Mouse (Mus musculus) hindbrain, embryonic 14.5 days (tissue): Measurements from ENCODE around the gene Nr2f6. TPM values are rescaled to one million over a fixed set of nuclear protein-coding genes. Genes with fewer than 3 reads are reported as not detected.
"Not testable (repeated sequence)": the region's sequence is repeated elsewhere in the genome, so short reads cannot be mapped to it uniquely, and the experiment has no call there.

ENCODE experiments used
- ATAC-seq: fragments of 200-750 bp; cut with Nextera tagmentation; 2 replicates; pipeline ENCODE4 v1.8.0; 2017; ENCODE audit warnings: moderate number of reproducible peaks, mild to moderate bottlenecking, moderate TSS enrichment, moderate library complexity; ENCODE audit not compliant: low FRiP score
- DNase-seq: peaks from one replicate; pipeline ENCODE4 v3.0.0-alpha.2; 2015; ENCODE audit warnings: low spot score
- H3K27ac ChIP-seq: fragments of 300-500 bp; sonication (generic); 2 replicates; pipeline ENCODE4 v1.5.1; 2014; ENCODE audit warnings: mild to moderate bottlenecking, moderate library complexity
- H3K27me3 ChIP-seq: fragments of 300-500 bp; sonication (generic); 2 replicates; pipeline ENCODE4 v1.6.1; 2014; ENCODE audit warnings: mild to moderate bottlenecking, low read length, mixed read lengths; ENCODE audit not compliant: control insufficient read depth, insufficient read depth
- H3K36me3 ChIP-seq: fragments of 300-500 bp; sonication (generic); replicated peaks from 2 replicates; pipeline ENCODE4 v1.6.1; 2014; ENCODE audit not compliant: control insufficient read depth, insufficient read depth
- H3K4me1 ChIP-seq: fragments of 300-500 bp; sonication (generic); replicated peaks from 2 replicates; pipeline ENCODE4 v1.6.1; 2014; ENCODE audit warnings: antibody characterized with exemption, low read length, mixed read lengths; ENCODE audit not compliant: control insufficient read depth, insufficient read depth
- H3K4me2 ChIP-seq: fragments of 300-500 bp; sonication (generic); replicated peaks from 2 replicates; pipeline ENCODE4 v1.6.1; 2014; ENCODE audit warnings: mild to moderate bottlenecking, moderate library complexity
- H3K4me3 ChIP-seq: fragments of 300-500 bp; sonication (generic); replicated peaks from 2 replicates; pipeline ENCODE4 v1.5.1; 2014; ENCODE audit warnings: mild to moderate bottlenecking, low read length
- H3K9ac ChIP-seq: fragments of 300-500 bp; sonication (generic); 2 replicates; pipeline ENCODE4 v1.6.1; 2014
- H3K9me3 ChIP-seq: fragments of 300-500 bp; sonication (generic); 2 replicates; pipeline ENCODE4 v1.6.1; 2016; ENCODE audit warnings: low read length; ENCODE audit not compliant: control insufficient read depth
- WGBS: fragments of 180-500 bp; shearing (Covaris S2); extraction: QIAGEN DNeasy Blood & Tissue Kit; methylation state at CpG from one replicate; pipeline ENCODE4 v1.1.7; 2014; 5-methylcytosine and 5-hydroxymethylcytosine counted together
- polyA plus RNA-seq: library from polyadenylated mRNA; unstranded; fragments of >200 nt; fragmentation: Nextera tagmentation; extraction: Ambion mirVana; gene quantifications from 2 replicates; pipeline ENCODE4 v1.2.1, GENCODE M21; 2014

The Nr2f6 gene
- polyA plus RNA-seq, 1 experiment from 2014 or later, result 35.9 TPM

- Histone ChIP-seq H3K4me3 (no peak overlapping the region), H3K9ac (no peak overlapping the region), H3K27ac (no peak overlapping the region), H3K9me3 (no peaks in the 10 kb centered on the region), H3K4me1 (no peaks in the 10 kb centered on the region), H3K27me3 (no peaks in the 10 kb centered on the region), H3K36me3 (peaks cover 98% of the 10 kb centered on the region), H3K4me2 (no peak overlapping the region)
- ATAC-seq, result no peak
- no peak for DNase-seq
- WGBS, result 67% methylated on average over 3 of the region's 3 CpGs
These were observed 30.6 kb downstream of the Nr2f6 start for GRCm38 (mm10) chr8:71351117-71351516.

- WGBS, result 80% methylated on average over 1 of the region's 1 CpGs
- no peak for ATAC-seq
- no peak overlapping the region for H3K9ac ChIP-seq
- H3K36me3 ChIP-seq, result peaks cover 88% of the 10 kb centered on the region
- H3K27ac ChIP-seq, result no peak overlapping the region
- H3K9me3 ChIP-seq, result no peaks in the 10 kb centered on the region
- H3K4me3 ChIP-seq, result no peak overlapping the region
- no peak overlapping the region for H3K4me2 ChIP-seq
- no peak for DNase-seq
- no peaks in the 10 kb centered on the region for H3K27me3 ChIP-seq
- no peaks in the 10 kb centered on the region for H3K4me1 ChIP-seq
These were observed 35.2 kb downstream of the Nr2f6 start for GRCm38 (mm10) chr8:71346581-71346980.

GRCm38 (mm10) chr8:71340625-71341024 lies 41.1 kb downstream of the Nr2f6 start:
- ATAC-seq, result no peak
- H3K9me3 ChIP-seq, result no peaks in the 10 kb centered on the region

GRCm38 (mm10) chr8:71337834-71338233 lies 43.9 kb downstream of the Nr2f6 start:
- WGBS, result 93% methylated on average over 6 of the region's 6 CpGs
- H3K27me3 ChIP-seq, H3K27ac ChIP-seq, ATAC-seq, DNase-seq, H3K9me3 ChIP-seq, H3K4me3 ChIP-seq, H3K4me2 ChIP-seq, H3K9ac ChIP-seq, H3K4me1 ChIP-seq: not testable (repeated sequence)
- peaks cover 61% of the 10 kb centered on the region for H3K36me3 ChIP-seq

More at GRCm38 (mm10) chr8:71340625-71341024, 41.1 kb downstream of the Nr2f6 start:
- Histone ChIP-seq H3K27ac (no peak overlapping the region), H3K9ac (no peak overlapping the region), H3K36me3 (peaks cover 70% of the 10 kb centered on the region), H3K4me1 (no peaks in the 10 kb centered on the region), H3K27me3 (no peaks in the 10 kb centered on the region), H3K4me3 (no peak overlapping the region), H3K4me2 (no peak overlapping the region)
- no peak for DNase-seq
- 79% methylated on average over 5 of the region's 5 CpGs for WGBS

- Histone ChIP-seq H3K27ac (no peak overlapping the region), H3K4me2 (no peak overlapping the region), H3K36me3 (peaks cover 81% of the 10 kb centered on the region), H3K9ac (no peak overlapping the region), H3K9me3 (no peaks in the 10 kb centered on the region), H3K4me1 (no peaks in the 10 kb centered on the region), H3K27me3 (no peaks in the 10 kb centered on the region), H3K4me3 (no peak overlapping the region)
- 95% methylated on average over 1 of the region's 1 CpGs for WGBS
- DNase-seq, result no peak
- no peak for ATAC-seq
These were observed 56.9 kb downstream of the Nr2f6 start for GRCm38 (mm10) chr8:71324848-71325247.

Other genes starting within 250 kb of the Nr2f6 start
- 15.7 and 16.9 TPM in 2 replicates for gene Myo9b, start 109.2 kb downstream of the Nr2f6 start, polyA plus RNA-seq
- 55.6 and 58.8 TPM in 2 replicates for gene Haus8, start 109.0 kb downstream of the Nr2f6 start, polyA plus RNA-seq
- gene Use1, start 15.1 kb downstream of the Nr2f6 start, polyA plus RNA-seq, result 112 and 126 TPM in 2 replicates
- gene Ocel1, start 10.7 kb downstream of the Nr2f6 start, polyA plus RNA-seq, result 4.8 and 5.0 TPM in 2 replicates
- 4.7 and 6.0 TPM in 2 replicates for gene Ushbp1, start 13.8 kb upstream of the Nr2f6 start, polyA plus RNA-seq
- 88.2 and 89.7 TPM in 2 replicates for gene Babam1, start 14.9 kb upstream of the Nr2f6 start, polyA plus RNA-seq
- gene Ankle1, start 24.1 kb upstream of the Nr2f6 start, polyA plus RNA-seq, result 3.8 and 4.7 TPM in 2 replicates
- 125 and 126 TPM in 2 replicates for gene Abhd8, start 81.7 kb upstream of the Nr2f6 start, polyA plus RNA-seq
- gene Mrpl34, start 83.0 kb upstream of the Nr2f6 start, polyA plus RNA-seq, result 158 and 195 TPM in 2 replicates
- 218 and 236 TPM in 2 replicates for gene Dda1, start 87.2 kb upstream of the Nr2f6 start, polyA plus RNA-seq
- 8.5 and 10.6 TPM in 2 replicates for gene Ano8, start 104.0 kb upstream of the Nr2f6 start, polyA plus RNA-seq
- 4.7 and 7.3 TPM in 2 replicates for gene Gtpbp3, start 106.1 kb upstream of the Nr2f6 start, polyA plus RNA-seq
- 9.2 and 10.5 TPM in 2 replicates for gene Plvap, start 129.8 kb upstream of the Nr2f6 start, polyA plus RNA-seq
- gene Ccdc194, start 143.8 kb upstream of the Nr2f6 start, polyA plus RNA-seq, result 0.22 and 0.92 TPM in 2 replicates
- gene Bst2, start 155.5 kb upstream of the Nr2f6 start, polyA plus RNA-seq, result 4.0 and 5.4 TPM in 2 replicates
- 50.8 and 66.6 TPM in 2 replicates for gene Mvb12a, start 161.0 kb upstream of the Nr2f6 start, polyA plus RNA-seq
- gene Tmem221, start 176.9 kb upstream of the Nr2f6 start, polyA plus RNA-seq, result 0.32 TPM in 1 of 2 replicates, not detected in the other
- 0.13 TPM in 1 of 2 replicates, not detected in the other for gene Nxnl1, start 184.6 kb upstream of the Nr2f6 start, polyA plus RNA-seq
- gene Slc27a1, start 186.9 kb upstream of the Nr2f6 start, polyA plus RNA-seq, result 41.6 and 57.3 TPM in 2 replicates
- 243 and 246 TPM in 2 replicates for gene Pgls, start 210.2 kb upstream of the Nr2f6 start, polyA plus RNA-seq
- gene Fam129c, start 215.7 kb upstream of the Nr2f6 start, polyA plus RNA-seq, result 5.2 and 5.7 TPM in 2 replicates
- gene Colgalt1, start 229.0 kb upstream of the Nr2f6 start, polyA plus RNA-seq, result 62.4 and 66.0 TPM in 2 replicates